Mouse (Mus musculus): Measurements from ENCODE around the gene Prkcq. TPM values are rescaled to one million over a fixed set of nuclear protein-coding genes. Genes with fewer than 3 reads are reported as not detected.
"Not testable (repeated sequence)": the region's sequence is repeated elsewhere in the genome, so short reads cannot be mapped to it uniquely, and the experiment has no call there.

The Prkcq gene
- polyA plus RNA-seq, 1 experiment from 2014 or later: 20.1 TPM

DNA sequence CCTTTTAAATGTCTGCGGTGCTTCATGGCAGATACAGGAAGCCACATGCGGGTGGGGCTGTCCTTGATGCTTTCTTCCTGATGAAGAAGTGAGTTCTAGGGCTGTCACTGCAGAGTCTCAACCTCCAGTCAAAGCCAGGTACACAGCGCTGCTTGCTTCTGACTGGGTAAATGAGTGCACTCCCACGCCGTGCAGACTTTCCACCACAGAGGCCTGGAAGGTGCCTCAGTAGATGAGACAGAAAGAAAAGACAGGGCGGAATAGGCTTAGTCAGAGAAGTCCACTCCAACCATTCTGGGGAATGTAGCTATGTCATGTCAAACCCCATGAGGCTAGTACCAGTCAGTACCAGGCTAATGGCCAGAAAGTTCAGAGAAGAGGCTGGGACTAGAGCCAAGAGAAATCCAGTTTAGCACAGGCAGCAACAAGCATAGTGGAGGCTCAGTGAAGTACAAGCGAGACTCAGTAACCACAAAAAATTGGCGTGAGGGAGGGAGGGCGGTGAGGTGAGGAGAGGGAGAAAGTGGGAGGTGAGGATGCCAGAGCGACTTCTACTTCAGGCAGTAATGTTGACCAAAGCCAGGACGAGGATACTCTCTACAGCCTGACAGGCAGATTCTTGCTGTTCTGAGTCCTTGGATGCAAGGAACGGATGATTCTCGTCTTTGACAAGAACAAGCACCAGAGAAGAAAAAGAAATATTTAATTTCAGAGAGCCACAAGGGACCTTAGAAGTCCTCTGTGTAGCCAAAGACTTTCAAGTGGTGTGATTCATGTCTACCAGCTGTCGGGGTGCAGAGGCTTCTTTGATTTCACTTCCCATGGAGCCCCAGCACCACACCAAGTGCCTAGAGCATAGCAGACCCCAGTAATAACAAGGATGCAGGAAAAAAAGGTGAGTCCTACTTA lies 167.3 kb downstream of the Prkcq start:
- 79% methylated on average over 14 of the region's 14 CpGs for WGBS
- peak; percentile 85 for ATAC-seq
- no peaks in the 10 kb centered on the region for H3K4me1 ChIP-seq (ENCODE audit: control insufficient read depth, insufficient read depth, low read depth, low read length)

DNA sequence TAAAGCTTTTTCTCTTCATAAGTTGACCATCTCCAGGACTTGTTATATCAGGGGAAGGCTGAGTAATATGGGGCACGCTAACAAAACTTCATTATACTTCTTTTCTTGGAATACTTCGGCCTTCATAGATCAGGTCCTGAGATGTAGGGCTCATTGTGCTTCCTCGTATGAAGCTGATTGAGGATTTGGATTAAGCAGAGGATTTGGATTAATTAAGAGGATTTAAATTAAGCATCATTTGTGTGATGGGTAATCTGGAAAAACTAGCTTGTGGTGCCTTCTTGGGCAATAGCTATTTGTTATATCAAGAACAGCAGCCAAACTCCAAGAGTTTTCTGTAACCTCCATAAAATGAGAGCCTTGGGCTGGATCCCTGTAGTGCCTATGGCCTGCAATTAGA lies 172.8 kb downstream of the Prkcq start:
- no peak for ATAC-seq
- no peaks in the 10 kb centered on the region for H3K27me3 ChIP-seq (replicated peaks; ENCODE audit: control insufficient read depth, insufficient read depth, low read length)
- no peak overlapping the region for H3K4me2 ChIP-seq (ENCODE audit: low read length)
- H3K27ac ChIP-seq (ENCODE audit: low read depth, low read length): no peak overlapping the region
- no peaks in the 10 kb centered on the region for H3K36me3 ChIP-seq (ENCODE audit: control insufficient read depth, insufficient read depth, low read length)
- H3K9ac ChIP-seq (ENCODE audit: low read depth, low read length): no peak overlapping the region
- H3K9me3 ChIP-seq (ENCODE audit: control insufficient read depth, low read length): no peaks in the 10 kb centered on the region
- no peaks in the 10 kb centered on the region for H3K4me1 ChIP-seq (ENCODE audit: control insufficient read depth, insufficient read depth, low read depth, low read length)
- H3K4me3 ChIP-seq (ENCODE audit: low read length): no peak overlapping the region
- WGBS: 91% methylated on average over 3 of the region's 3 CpGs

More for the DNA sequence above, 167.3 kb downstream of the Prkcq start:
- H3K36me3 ChIP-seq (ENCODE audit: control insufficient read depth, insufficient read depth, low read length): no peaks in the 10 kb centered on the region
- no peaks in the 10 kb centered on the region for H3K9me3 ChIP-seq (ENCODE audit: control insufficient read depth, low read length)
- no peak overlapping the region for H3K27ac ChIP-seq (ENCODE audit: low read depth, low read length)
- no peaks in the 10 kb centered on the region for H3K27me3 ChIP-seq (replicated peaks; ENCODE audit: control insufficient read depth, insufficient read depth, low read length)
- no peak overlapping the region for H3K4me3 ChIP-seq (ENCODE audit: low read length)
- no peak overlapping the region; the same call in 1 of the 2 replicates for H3K9ac ChIP-seq (ENCODE audit: low read depth, low read length)
- H3K4me2 ChIP-seq (ENCODE audit: low read length): no peak overlapping the region

DNA sequence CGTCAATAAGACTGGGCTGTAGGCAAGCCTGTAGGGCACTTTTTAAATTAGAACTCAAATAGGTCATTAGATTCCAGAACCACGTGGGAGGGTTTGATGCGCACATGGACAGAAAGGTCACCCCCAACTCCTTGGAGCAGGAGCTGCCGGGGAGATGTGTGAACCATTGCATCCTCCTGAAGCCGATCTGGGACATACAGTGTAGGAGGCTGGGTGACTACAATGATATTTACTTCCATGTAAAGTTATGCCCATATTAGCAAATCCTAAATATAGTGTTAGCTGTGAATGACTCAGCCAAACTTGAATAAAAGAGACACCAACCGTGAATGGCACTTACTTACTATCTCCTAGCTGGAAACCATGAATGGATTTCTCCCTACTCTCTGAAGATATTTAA lies 174.5 kb downstream of the Prkcq start:
- 90% methylated on average over 6 of the region's 6 CpGs for WGBS
- H3K27me3 ChIP-seq (replicated peaks; ENCODE audit: control insufficient read depth, insufficient read depth, low read length); H3K4me3 ChIP-seq (ENCODE audit: low read length): not testable (repeated sequence)

DNA sequence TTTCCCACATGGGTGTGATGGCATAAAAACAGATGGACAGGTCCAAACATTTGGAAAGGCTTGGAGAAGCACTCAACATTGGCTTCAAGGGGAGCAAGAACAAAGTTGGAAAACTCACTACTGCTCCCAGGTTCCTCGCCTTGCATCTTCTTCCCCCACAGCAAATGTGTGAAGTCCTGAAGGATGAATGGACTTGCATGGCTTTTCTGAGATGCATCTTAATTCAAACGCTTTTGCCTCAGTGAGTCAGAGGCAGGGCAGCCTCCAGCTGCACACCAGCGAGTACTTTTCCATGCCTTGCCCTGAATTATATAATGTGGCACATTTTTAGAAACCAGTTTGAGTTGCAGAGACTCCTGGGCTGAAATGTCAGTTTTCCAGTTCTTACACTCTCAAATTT lies 175.9 kb downstream of the Prkcq start:
- no peak for ATAC-seq
- H3K9me3 ChIP-seq (ENCODE audit: control insufficient read depth, low read length): no peaks in the 10 kb centered on the region
- H3K9ac ChIP-seq (ENCODE audit: low read depth, low read length): no peak overlapping the region
- no peak overlapping the region for H3K4me3 ChIP-seq (ENCODE audit: low read length)
- no peak overlapping the region for H3K4me2 ChIP-seq (ENCODE audit: low read length)
- H3K27ac ChIP-seq (ENCODE audit: low read depth, low read length): no peak overlapping the region
- WGBS: 91% methylated on average over 3 of the region's 3 CpGs
- no peaks in the 10 kb centered on the region for H3K36me3 ChIP-seq (ENCODE audit: control insufficient read depth, insufficient read depth, low read length)
- H3K4me1 ChIP-seq (ENCODE audit: control insufficient read depth, insufficient read depth, low read depth, low read length): no peaks in the 10 kb centered on the region
- H3K27me3 ChIP-seq (replicated peaks; ENCODE audit: control insufficient read depth, insufficient read depth, low read length): no peaks in the 10 kb centered on the region

More for the DNA sequence above, 174.5 kb downstream of the Prkcq start:
- H3K36me3 ChIP-seq (ENCODE audit: control insufficient read depth, insufficient read depth, low read length); H3K4me2 ChIP-seq (ENCODE audit: low read length); H3K9ac ChIP-seq (ENCODE audit: low read depth, low read length); ATAC-seq; H3K4me1 ChIP-seq (ENCODE audit: control insufficient read depth, insufficient read depth, low read depth, low read length); H3K27ac ChIP-seq (ENCODE audit: low read depth, low read length); H3K9me3 ChIP-seq (ENCODE audit: control insufficient read depth, low read length): not testable (repeated sequence)

Measured in hindbrain, embryonic 16.5 days (tissue).